Mouse (Mus musculus): ENCODE measurements around the gene Insr.
"Not testable (repeated sequence)": the region's sequence is repeated elsewhere in the genome, so short reads cannot be mapped to it uniquely, and the experiment has no call there.

DNA sequence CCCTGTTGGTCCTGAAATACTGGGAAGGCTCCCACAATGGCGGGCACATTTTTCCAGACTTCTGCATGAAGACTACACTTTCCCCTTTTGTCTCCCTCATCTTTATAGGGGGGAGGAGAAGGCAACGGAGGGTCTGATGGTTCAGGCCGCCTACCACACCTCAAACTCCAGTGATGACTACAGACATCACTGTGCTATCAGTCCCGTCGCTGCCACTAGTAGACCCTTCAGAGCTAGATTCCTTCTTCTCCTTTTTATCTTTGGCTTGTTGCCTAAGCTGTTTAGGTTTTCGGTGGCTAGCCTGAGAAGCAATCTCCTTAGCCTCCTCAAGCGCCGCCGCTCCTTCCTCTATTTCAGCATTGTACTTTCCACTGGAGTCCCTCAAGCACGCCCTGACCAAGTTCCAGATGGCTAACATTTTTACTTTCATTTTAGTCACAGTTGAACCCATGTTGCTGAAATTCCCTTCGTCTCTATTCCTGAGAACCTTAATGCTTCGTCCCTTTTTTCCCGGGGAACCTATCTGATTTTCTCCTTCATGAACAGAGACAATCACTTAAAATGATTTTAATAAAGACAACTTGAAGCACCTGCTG lies 28.9 kb upstream of the Insr start:
- not testable (repeated sequence) for TF ChIP-seq MXI1 (IDR thresholded peaks at IDR 0.05; ENCODE audit: low read depth, low read length); CTCF (IDR thresholded peaks at IDR 0.05 in 2 of 3, conservative IDR thresholded peaks at IDR 0.05 in 1 of 3; ENCODE audit: control insufficient read depth in 1 of 3, insufficient read depth in 1 of 3, low read depth in 2 of 3, low read length in 3 of 3, poor library complexity in 1 of 3, severe bottlenecking in 1 of 3); ELF1 (IDR thresholded peaks at IDR 0.05; ENCODE audit: low read depth, low read length); MAFK (IDR thresholded peaks at IDR 0.05; ENCODE audit: borderline replicate concordance, low read depth, low read length); RAD21 (IDR thresholded peaks at IDR 0.05; ENCODE audit: low read depth, low read length); POLR2A (IDR thresholded peaks at IDR 0.05; ENCODE audit: control insufficient read depth in 1 of 2, insufficient read depth in 1 of 2, low read depth in 1 of 2, low read length in 2 of 2, poor library complexity in 1 of 2); POLR2AphosphoS2 (IDR thresholded peaks at IDR 0.05; ENCODE audit: low read length); USF1 (IDR thresholded peaks at IDR 0.05; ENCODE audit: low read depth, low read length)
